Mouse (Mus musculus) leukemia stem cell, adult 10-12 weeks (primary cell): ENCODE results near the gene Ptprc. TPM values are rescaled to one million over a fixed set of nuclear protein-coding genes. Genes with fewer than 3 reads are reported as not detected.

Experiments
- polyA plus RNA-seq: library from polyadenylated mRNA; stranded (reverse); fragments of >175 nt; gene quantifications from 2 replicates; pipeline ENCODE4 v1.2.3, GENCODE M21; 2012; ENCODE audit warnings: low replicate concordance

Ptprc gene
- 53.0 and 121 TPM in 2 replicates for polyA plus RNA-seq

DNA sequence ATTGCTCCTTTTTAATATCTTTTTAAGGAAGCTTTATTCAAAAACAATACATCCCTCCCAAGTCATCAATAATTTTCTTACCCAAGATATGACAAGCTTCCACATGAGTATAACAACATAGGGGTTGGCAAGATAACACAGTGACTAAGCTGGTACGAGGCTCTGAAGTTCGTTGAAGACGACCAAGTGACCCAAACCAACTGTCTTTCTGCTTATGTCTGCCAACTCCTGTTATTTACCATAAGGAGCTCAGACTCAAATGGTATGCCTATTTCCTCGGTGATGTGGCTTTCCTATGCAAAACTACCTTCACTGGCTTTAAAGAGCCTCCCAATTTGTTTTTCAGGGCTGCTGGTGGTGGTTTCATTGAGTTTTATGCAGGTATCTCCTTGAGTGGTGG is at the start of gene Ptprc:
Ptprc (minus strand) TSS at position 215 of the 400 bp plus-strand sequence.

Other genes with a start within 250 kb of the Ptprc start
- not detected in 2 replicates for gene Atp6v1g3, start 98.0 kb upstream of the Ptprc start, polyA plus RNA-seq